Mouse (Mus musculus) CH12F3 (cell line): ENCODE results near the gene Slc48a1.

Experiments used
- in situ Hi-C: fragments of 300-500 bp; cut with MboI; formaldehyde crosslinking; loops from 2 replicates; pipeline ENCODE4 v1.14.3; 2020; ENCODE audit warnings: low sequenced_read_pairs

Gene Slc48a1

DNA sequence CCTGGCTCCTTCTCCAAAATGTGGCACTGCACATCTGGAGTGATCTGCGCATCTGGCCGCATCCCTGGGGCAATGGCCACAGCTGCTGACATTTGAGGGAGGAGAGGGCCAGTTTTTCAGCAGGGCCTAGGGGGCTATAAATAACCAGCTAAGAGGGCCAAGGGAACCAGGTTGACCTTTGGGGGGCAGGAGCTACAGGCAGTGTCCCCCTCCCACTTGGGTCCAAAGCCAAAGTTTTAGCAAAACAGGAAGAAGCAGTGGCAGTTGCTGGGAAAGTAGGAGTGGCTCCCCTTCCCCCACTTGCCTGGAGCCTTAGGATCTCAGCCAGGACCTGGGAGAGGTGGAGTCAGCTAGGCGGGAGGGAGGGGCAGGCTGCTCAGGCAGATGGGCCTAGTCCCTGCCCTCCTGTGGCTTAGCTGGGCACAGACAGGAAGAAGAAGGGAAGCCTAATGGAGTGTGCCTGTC lies 61.7 kb downstream of the Slc48a1 start:
- in situ Hi-C loops, result no loop called here

DNA sequence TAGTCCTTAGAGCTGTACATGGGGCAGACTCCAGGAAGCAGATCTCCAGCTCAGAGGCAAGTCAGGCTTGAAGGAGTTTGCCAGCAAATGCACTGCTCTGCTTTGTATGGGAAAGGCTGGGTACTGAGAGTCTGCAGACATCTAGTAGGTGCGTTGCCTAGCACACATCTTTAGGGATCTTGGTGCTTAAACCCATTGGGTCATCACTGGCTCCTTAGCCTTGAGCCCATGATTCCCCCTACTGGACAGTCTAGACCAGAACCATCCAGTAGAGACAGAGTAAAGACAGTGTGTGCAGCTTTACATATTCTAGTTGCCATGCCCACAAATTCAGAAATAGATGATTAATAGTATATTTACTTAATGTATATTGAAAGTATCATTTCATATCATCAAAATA lies 62.5 kb downstream of the Slc48a1 start:
- in situ Hi-C loops, result no loop called here

- in situ Hi-C loops, result no loop called here
Observed at GRCm38 (mm10) chr15:97841383-97841782, 63.1 kb downstream of the Slc48a1 start.

DNA sequence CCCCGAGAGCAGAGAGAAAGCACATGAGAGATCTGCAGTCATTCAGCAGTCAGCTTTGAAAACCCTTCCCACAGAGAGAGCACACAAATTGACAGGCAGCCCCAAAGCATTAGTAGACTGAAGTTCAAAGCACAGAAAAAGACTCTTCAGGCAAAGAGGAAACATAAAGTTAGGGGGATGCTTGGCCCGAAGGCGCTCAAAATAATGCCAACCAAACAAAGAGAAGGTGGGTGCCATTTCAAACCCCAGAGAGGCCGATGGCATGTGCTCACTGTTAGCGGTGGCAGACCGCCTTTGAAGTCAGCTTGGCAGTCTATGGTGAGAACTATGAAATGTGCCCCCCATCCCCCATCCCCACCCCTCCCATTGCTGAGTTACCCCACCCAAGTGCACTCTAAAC lies 63.7 kb downstream of the Slc48a1 start:
- in situ Hi-C loops, result no loop called here
